8 mouse cellular contexts compared by ENCODE assay signal in the genomic region with DNA sequence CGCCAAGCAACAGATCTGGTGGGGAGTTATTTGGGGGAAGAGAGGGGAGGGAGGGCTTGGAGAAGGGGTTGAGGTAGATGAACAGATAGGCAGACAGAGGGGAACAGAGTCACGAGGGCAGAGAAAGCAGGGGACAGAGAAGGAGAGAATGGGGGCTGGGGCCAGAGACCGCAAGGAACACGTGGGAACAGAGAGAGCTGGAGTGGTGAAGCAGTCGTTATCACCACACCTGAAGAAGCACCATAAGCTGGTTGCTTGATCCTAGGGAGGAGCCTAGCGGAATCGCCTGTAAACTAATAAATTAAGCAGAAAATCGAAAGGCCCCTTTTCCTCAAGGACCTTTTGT. TPM values are rescaled to one million over a fixed set of nuclear protein-coding genes. Genes with fewer than 3 reads are reported as not detected.
A peak's percentile ranks its signal among the peaks of the same experiment; 100 is the strongest.
DNase-seq lines count a peak whose midpoint lies in the region; ATAC-seq lines count a peak whose summit lies in the region.

No protein-coding gene starts in this region.

- H3K9ac ChIP-seq in heart, embryonic 12.5 days: peak overlapping the region; percentile 73
- peak overlapping the region; percentile 53 for H3K9ac ChIP-seq in hindbrain, embryonic 12.5 days

- no peak for DNase-seq in heart, adult 9 months (ENCODE audit: low spot score in 2 of 2)
- DNase-seq in midbrain, embryonic 10.5 days (ENCODE audit: low spot score): no peak
- DNase-seq in layer of hippocampus, adult 9-11 months: no peak
- no peak for DNase-seq in thymus, postnatal 25 days
- DNase-seq in spleen, postnatal 10 days (ENCODE audit: low spot score in 2 of 2): no peak

- WGBS in heart, embryonic 12.5 days: 6% methylated on average over 8 of the region's 8 CpGs
- WGBS in hindbrain, embryonic 12.5 days: 5% methylated on average over 8 of the region's 8 CpGs
- 4% methylated on average over 8 of the region's 8 CpGs for WGBS in midbrain, embryonic 10.5 days

- no peaks in the 10 kb centered on the region for H3K27me3 ChIP-seq in heart, embryonic 12.5 days (replicated peaks)
- no peaks in the 10 kb centered on the region for H3K27me3 ChIP-seq in hindbrain, embryonic 12.5 days
- H3K27me3 ChIP-seq in midbrain, embryonic 10.5 days (ENCODE audit: low read depth, poor library complexity, severe bottlenecking): no peaks in the 10 kb centered on the region

- H3K4me1 ChIP-seq in heart, embryonic 12.5 days (replicated peaks): no peaks in the 10 kb centered on the region
- H3K4me1 ChIP-seq in hindbrain, embryonic 12.5 days: peaks cover 7% of the 10 kb centered on the region
- H3K4me1 ChIP-seq in midbrain, embryonic 10.5 days: peaks cover 21% of the 10 kb centered on the region

- H3K4me3 ChIP-seq in heart, embryonic 12.5 days: peak overlapping the region; percentile 46
- H3K4me3 ChIP-seq in hindbrain, embryonic 12.5 days: peak overlapping the region; percentile 32
- peak overlapping the region; percentile 55 for H3K4me3 ChIP-seq in midbrain, embryonic 10.5 days

- no peaks in the 10 kb centered on the region for H3K9me3 ChIP-seq in heart, embryonic 12.5 days (replicated peaks)
- H3K9me3 ChIP-seq in hindbrain, embryonic 12.5 days (replicated peaks): no peaks in the 10 kb centered on the region
- H3K9me3 ChIP-seq in midbrain, embryonic 10.5 days (replicated peaks): no peaks in the 10 kb centered on the region

- ATAC-seq in heart, embryonic 12.5 days (ENCODE audit: insufficient number of reproducible peaks, low FRiP score): peak; percentile 8; the same call in 1 of the 2 replicates
- ATAC-seq in activated CD4-positive, CD25-positive, alpha-beta regulatory T cell, adult 4 months: peak; percentile 40
- peak; percentile 12 for ATAC-seq in hindbrain, embryonic 12.5 days (ENCODE audit: low FRiP score)

- H3K27ac ChIP-seq in heart, embryonic 12.5 days (ENCODE audit: poor library complexity, severe bottlenecking): peak overlapping the region; percentile 100
- peak overlapping the region; percentile 93 for H3K27ac ChIP-seq in hindbrain, embryonic 12.5 days
- H3K27ac ChIP-seq in midbrain, embryonic 10.5 days (replicated peaks): peak overlapping the region; percentile 98

- 0 out of 2 replicates have a peak, but pooled peaks cover 3% of the 10 kb centered on the region for H3K36me3 ChIP-seq in heart, embryonic 12.5 days
- H3K36me3 ChIP-seq in hindbrain, embryonic 12.5 days: no peaks in the 10 kb centered on the region
- H3K36me3 ChIP-seq in midbrain, embryonic 10.5 days: 0 out of 2 replicates have a peak, but pooled peaks cover 7% of the 10 kb centered on the region

- peak overlapping the region; percentile 72 for H3K4me2 ChIP-seq in heart, embryonic 12.5 days
- peak overlapping the region; percentile 92 for H3K4me2 ChIP-seq in hindbrain, embryonic 12.5 days (replicated peaks)

RNA-seq across cellular contexts. Expression of a gene that starts 0.4 kb away (rescaled TPM):
- 28.3 and 36.2 TPM in 2 replicates for polyA plus RNA-seq in heart, embryonic 12.5 days (2016; fragmentation: Nextera tagmentation; extraction: Ambion mirVana)
- polyA plus RNA-seq in activated CD4-positive, CD25-positive, alpha-beta regulatory T cell, adult 4 months (2017; shearing (Covaris generic)): 100 to 1,000 TPM in 1 of 2 experiments, 10 to 100 TPM in 1; 65.1 to 101 TPM
- polyA plus RNA-seq in hindbrain, embryonic 12.5 days (2016; fragmentation: Nextera tagmentation; extraction: Ambion mirVana): 29.4 and 35.4 TPM in 2 replicates
- polyA plus RNA-seq in midbrain, embryonic 10.5 days (2016; fragmentation: Nextera tagmentation; extraction: Ambion mirVana): 35.2 and 39.2 TPM in 2 replicates

RNA-seq across cellular contexts. Expression of a gene that starts 27.6 kb away (rescaled TPM):
- not detected in 2 replicates for polyA plus RNA-seq in heart, embryonic 12.5 days (2016; fragmentation: Nextera tagmentation; extraction: Ambion mirVana)
- not detected for polyA plus RNA-seq in activated CD4-positive, CD25-positive, alpha-beta regulatory T cell, adult 4 months (2017; shearing (Covaris generic))
- polyA plus RNA-seq in hindbrain, embryonic 12.5 days (2016; fragmentation: Nextera tagmentation; extraction: Ambion mirVana): not detected in 2 replicates
- 0.22 TPM in 1 of 2 replicates, not detected in the other for polyA plus RNA-seq in midbrain, embryonic 10.5 days (2016; fragmentation: Nextera tagmentation; extraction: Ambion mirVana)

RNA-seq across cellular contexts. Expression of a gene that starts 38.7 kb away (rescaled TPM):
- polyA plus RNA-seq in heart, embryonic 12.5 days (2016; fragmentation: Nextera tagmentation; extraction: Ambion mirVana): 10.0 and 10.3 TPM in 2 replicates
- under 1 TPM; 0.32 to 0.36 TPM for polyA plus RNA-seq in activated CD4-positive, CD25-positive, alpha-beta regulatory T cell, adult 4 months (2017; shearing (Covaris generic))
- 11.6 and 12.1 TPM in 2 replicates for polyA plus RNA-seq in hindbrain, embryonic 12.5 days (2016; fragmentation: Nextera tagmentation; extraction: Ambion mirVana)
- polyA plus RNA-seq in midbrain, embryonic 10.5 days (2016; fragmentation: Nextera tagmentation; extraction: Ambion mirVana): 4.3 and 4.4 TPM in 2 replicates

RNA-seq across cellular contexts. Expression of a gene that starts 44.6 kb away (rescaled TPM):
- 4.0 and 4.5 TPM in 2 replicates for polyA plus RNA-seq in heart, embryonic 12.5 days (2016; fragmentation: Nextera tagmentation; extraction: Ambion mirVana)
- polyA plus RNA-seq in activated CD4-positive, CD25-positive, alpha-beta regulatory T cell, adult 4 months (2017; shearing (Covaris generic)): 10 to 100 TPM; 13.4 to 13.6 TPM
- polyA plus RNA-seq in hindbrain, embryonic 12.5 days (2016; fragmentation: Nextera tagmentation; extraction: Ambion mirVana): 3.9 and 4.9 TPM in 2 replicates
- polyA plus RNA-seq in midbrain, embryonic 10.5 days (2016; fragmentation: Nextera tagmentation; extraction: Ambion mirVana): 2.0 and 3.9 TPM in 2 replicates
